Mouse (Mus musculus) testis, postnatal 10 days (tissue): ENCODE measurements around the gene Nelfcd.

ENCODE experiments used
- DNase-seq: peaks from one replicate; pipeline ENCODE4 v3.0.0; 2021; ENCODE audit warnings: low spot score

Nelfcd gene

DNA sequence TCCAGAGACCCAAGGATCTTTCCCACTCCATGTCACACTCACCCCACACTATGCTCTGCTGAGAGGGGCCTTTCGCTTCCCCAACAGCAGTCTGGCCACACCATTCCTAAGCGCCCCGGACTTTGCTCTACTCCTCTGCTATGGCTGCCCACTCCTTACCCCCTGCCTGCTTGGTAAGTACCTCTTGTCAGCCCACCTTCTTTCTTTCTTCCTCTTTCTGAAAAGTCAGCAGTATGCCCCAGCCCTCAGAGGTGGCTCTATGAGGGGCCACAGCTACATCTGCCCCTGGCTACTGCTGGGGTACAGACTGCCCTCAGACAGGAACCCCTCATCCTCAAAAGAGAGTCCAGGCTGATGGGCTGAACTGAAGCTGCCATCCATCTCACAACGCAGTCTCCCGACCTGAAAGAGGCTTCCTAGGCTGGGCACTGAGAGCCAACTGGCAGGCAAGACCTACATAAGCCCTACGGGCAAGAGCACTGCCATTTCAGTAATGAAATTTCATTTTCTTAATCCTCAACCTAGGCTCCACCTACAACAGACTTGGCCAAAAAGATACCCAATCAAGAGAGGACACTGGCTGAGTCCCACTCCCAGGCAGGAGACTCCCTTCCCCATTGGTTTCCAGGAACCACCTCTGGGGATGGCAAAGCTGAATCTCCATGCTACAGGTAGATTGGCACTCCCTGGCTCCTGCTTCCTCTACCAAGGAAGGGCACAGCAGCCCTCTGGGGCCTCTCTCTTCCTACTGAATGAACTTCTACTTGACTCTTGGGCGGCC is 21.5 kb downstream of the Nelfcd start:
- no peak for DNase-seq

DNA sequence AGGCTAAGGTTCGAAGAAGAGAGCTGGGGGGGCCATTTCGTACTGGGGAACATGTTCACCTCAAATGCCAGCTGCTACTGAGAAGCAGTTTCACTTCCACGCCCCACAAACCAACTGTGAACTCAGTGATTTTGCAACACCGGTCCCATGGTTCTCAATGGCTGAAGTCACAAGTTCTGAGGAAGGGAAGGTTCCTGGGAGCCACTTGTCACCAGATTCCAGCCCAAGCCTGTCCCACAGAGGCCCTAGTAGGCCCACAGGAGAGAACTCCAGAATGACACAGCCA is 22.0 kb downstream of the Nelfcd start:
- no peak for DNase-seq

DNA sequence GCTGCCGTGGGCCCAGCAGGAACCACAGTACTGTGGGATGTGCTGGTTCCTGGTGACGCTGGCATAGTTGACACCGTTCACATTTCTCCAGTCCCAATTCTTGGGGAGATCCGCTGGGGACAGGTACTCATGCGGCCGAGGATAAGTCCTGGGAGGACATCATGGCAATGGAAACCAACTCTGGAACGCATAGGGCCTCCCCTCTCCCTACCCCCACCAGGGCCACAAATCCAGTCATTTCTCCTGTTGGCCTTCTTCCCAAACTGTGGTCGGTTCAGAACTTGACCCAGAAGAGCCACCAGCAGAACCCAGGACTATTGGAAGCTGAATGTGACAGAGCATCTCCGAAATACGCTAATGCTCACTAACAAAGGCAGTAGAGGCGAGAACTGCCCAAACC is 22.6 kb downstream of the Nelfcd start:
- DNase-seq = no peak

DNA sequence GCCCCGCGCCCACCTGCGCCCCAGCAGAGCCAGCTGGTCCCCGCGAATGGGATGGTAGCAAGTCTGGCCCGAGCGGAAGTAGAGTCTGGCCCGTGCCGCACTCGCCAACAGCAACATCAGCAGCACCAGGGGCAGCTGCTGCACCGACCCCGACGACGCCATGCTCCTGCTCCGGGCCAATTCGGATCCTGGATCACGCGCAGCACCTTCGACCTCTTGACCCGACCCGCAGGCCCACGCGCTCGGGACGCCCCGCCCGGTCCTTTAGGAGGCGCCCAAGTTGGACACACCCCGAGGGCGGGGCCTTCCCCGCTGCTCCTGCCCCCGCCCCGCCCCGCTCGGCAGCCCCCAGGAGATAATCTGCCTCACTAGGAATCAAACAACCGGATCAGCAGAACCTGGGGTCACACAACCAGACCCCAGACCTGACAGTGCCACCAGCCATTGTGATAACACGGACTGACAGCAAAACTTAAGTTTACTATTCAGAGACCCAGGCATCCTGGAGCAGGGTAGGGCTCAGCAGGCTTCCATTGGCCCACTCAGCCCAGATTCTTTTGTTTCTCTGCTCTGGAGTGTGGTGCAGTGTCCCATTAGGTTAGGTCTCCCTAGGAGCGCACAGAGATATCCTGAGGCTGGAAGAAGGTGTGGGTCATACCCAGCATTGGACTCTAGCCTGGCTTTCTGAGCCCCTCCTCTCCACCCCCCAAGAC is 23.3 kb downstream of the Nelfcd start, which contains the start of gene Ctsz:
Gene Ctsz, minus strand, starts transcription at position 303 of the 713 bp plus-strand sequence.
- peak; percentile 86 for DNase-seq

DNA sequence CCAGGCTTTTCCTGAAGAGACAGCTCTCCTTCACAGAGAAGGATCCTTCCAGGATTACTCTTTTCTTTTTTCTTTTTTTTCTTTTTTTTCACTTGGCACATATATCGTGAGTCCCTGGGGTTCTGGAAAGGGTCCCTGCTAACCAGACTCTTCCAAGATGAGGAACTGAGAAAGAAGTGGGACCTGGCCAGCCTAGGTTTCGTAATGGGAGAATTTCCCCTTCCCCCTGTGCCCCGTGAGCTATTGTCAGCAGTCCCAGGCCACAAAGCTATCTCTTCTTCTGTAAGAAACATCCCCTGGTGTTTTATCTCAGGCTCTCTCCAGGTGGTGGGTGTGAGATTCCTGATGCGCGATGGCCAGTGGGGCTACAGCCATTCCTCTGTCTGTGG is 23.8 kb downstream of the Nelfcd start:
- DNase-seq = no peak

DNA sequence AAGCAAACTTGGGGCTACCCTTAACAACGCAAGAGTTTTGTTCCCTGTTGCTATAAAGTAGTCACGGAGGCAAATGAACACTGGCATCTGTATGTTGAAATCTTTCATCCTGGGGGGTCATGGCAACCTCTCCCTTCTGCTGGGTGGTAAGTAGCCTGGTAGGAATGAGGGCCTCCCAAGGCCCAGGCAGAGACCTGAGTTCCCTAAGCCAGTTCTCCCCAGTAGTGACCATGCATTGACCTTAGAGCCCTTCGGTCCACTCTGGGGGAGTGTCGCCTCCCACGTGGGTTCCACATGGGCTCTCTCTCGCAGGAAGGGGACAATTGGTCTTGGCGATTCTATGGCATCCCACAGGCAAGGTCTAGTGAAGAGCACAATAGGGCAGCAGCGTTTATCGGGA is 24.4 kb downstream of the Nelfcd start:
- no peak for DNase-seq

DNA sequence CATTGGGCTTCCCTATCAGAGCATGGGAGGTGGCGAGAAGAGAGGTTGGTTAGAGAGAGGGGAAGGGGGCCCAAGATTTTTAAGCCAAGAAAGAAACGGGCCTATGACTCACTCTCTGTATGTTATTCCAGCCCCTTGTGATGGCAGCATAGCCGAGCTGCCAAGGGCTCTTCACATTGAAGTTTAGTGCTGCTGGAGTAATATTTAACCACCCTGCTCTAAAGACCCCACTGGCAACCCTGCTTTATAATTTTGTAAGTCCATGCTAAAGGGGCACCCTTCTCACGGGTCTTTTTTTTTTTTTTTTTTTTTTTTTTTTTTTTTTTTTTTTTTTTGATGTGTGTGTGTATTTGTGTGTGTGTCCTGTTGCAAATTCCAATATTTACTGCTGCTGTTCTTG is 26.3 kb downstream of the Nelfcd start:
- DNase-seq = no peak

DNA sequence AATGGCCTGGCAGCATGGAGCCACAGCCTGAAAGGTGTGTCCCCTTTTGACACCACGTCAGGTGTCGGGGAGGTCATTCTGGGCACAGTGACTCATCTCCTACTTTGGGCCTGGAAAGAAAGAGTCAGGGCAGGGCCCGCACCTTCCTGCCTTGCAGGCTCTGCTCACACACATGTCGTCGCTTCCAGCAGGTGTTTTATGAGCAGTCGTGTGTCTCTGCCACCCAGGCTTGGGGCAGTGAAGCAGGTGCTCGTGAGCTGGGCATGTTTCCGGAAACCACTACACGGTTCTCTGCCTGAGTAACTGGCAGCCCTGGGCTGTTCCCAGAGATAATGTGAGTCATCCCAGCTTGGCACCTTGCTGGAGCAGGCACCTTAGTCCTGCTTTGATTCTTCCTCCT is 26.9 kb downstream of the Nelfcd start:
- no peak for DNase-seq

DNA sequence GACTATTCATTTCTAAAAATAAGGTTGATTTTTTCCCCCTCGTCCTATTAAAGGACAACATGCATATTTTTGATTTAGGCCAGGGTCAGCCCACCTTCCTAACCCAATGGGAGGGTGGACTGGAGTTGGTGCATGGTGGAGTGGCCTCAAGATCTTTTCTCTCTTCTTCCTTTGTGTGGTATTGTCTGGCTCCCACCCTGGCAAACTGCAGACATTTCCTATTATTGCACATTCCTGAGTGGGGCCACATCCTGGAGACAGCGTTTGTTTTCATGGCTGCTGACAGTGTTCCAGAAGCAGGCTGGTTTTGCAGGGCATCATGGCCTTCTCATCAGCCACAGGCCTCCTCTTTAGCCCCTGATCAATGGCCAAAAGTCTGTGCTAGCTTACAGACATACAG is 27.4 kb downstream of the Nelfcd start:
- no peak for DNase-seq

DNA sequence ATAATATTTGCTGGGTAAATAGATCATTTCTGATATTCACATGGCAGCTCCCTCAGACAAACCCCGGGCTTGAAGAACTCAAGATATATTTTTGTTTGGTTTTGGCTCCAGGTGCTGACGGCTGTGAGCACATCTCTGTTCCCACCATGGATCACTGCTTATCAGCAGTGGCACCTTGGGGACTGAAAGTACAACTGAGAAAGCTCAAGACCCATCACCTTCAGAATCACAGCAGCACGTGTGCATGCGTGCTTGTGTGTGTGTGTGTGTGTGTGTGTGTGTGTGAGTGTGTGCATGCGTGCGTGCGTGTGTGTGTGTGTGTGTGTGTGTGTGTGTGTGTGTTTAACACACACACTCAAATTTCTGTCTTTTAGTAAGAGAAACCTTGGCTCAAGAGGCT is 28.8 kb downstream of the Nelfcd start:
- DNase-seq = no peak

DNA sequence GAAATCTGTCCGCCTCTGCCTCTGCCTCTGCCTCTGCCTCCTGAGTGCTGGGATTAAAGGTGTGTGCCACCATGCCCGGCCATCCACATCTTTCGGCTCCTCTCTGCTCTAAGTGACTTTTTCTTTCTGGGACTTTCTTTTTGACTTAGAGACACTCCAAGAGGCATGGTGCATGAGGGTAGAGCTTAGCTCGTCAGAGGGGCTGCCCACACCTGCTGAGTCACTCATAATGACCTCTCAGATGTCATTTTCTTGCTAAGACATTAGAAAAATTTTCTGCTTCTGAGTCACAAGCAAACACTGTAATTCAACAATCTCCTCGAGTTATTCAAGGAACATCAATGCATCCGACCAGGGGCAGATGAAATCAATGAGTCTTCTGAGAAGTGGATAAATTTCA is 29.4 kb downstream of the Nelfcd start:
- no peak for DNase-seq

DNA sequence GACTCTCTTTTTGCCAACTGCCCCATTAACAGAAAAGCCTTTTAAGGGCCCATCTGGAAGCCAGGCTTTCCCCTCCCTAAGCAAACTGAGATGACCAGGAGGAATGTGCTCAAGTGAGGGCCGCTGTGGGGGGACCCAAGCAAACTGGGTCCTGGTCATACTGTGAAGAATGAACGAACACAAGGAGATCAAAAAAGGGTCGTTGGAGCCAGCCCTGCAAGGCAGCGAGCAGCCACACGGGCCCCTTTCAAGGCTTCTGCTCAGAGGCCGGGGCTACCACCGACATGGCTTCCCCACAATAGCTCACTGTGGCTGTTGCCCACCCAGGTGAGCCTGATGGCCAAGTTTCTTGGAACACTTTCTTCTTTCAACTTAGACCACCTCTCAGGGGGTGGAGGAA is 30.9 kb downstream of the Nelfcd start:
- DNase-seq = no peak

DNA sequence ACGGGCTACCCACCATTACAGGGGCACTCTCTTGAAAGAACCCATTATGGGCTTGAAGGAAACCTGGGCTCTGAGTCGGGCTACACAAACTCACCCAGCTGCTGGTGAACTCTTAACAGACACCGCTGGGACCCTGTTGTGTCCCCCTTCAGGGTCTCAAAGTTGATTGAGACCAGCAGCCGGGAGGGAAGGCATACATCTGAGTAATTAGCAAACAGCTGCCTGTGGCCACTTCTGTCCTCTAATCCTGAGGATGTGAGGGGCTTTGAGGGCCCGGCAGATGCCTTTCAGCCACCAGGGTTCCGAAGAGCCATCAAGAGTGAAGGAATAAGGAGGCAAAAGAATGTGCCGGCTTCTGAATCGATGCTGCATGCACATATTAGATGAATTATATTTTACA is 31.3 kb downstream of the Nelfcd start:
- no peak for DNase-seq

DNA sequence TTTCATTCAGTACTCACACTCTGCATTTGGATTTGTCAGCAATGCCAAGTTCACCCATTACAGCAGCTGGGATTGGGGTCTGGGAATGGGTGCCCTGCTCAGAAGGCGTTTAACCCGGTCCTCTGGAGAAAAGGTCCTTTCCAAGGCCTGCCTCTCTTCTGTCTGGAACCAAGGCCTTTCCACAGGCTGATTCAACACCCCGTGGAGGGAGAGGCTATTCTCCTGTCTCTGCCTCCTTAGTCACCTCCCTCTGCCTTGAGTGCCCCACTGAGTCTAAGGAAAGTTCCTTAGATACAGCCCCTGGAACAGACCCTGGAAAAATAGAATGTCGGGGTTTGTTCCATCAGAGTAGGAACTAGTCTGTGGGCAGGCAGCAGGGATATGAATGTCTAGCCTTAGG is 32.8 kb downstream of the Nelfcd start:
- DNase-seq = no peak

DNA sequence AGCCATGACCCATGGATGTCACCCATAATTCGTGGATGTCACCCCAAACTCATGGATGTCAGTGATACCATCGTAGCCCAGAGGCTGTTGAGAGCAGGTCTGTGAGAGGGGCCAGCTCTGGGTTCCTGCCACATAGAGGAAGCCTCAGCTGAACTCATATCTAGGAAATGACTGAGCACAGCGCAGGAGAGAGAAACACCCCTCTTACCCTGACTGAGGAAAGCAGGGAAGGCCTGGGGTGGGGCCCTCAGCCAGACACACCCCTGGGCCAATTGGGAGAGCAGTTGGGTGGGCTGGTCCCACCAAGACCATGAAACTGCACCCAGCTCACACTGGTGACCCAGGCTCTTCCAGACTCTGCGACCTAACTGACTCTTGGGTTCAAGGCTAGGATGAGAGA is 34.7 kb downstream of the Nelfcd start, which contains the start of gene Tubb1:
Gene Tubb1, plus strand, starts transcription at position 343 of the 400 bp plus-strand sequence.
- DNase-seq = no peak

DNA sequence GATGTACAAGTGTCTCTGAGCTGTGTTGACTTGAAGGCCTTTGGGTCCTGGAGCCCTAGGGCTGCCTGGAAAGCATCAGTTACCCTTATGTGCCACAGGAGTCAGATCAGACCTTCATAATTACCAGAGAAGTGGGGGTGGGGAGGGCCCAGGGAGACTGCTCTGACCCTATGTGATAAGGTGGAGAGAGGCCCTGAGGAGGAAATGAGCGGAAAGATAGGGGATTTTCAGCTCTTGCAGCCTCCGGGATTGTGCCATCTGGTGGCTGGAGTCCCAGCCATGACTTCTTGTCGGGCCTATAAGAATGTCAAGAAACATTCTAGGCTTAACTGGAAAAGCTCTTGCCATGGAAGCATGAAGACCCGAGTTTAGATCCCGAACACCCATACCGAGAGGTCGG is 38.1 kb downstream of the Nelfcd start:
- DNase-seq = no peak

DNA sequence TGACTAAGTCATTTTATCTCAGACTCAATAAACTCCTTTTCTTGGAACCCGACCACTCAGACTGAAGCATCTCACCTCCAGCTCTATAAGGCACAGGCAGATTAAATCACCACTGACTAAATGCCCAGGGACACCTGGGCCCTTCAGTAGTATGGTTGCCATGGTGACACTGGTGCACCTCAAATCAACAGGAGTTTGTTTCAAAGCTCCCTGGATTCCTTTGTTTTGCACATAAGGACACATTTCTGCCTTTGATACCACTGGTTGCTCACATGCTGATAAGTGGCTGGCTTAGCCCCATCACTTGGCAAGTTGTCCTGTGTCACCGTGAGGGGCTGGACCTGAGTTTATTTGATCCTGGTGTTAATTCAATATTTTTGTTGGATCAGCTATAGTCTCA is 43.8 kb downstream of the Nelfcd start:
- no peak for DNase-seq

DNA sequence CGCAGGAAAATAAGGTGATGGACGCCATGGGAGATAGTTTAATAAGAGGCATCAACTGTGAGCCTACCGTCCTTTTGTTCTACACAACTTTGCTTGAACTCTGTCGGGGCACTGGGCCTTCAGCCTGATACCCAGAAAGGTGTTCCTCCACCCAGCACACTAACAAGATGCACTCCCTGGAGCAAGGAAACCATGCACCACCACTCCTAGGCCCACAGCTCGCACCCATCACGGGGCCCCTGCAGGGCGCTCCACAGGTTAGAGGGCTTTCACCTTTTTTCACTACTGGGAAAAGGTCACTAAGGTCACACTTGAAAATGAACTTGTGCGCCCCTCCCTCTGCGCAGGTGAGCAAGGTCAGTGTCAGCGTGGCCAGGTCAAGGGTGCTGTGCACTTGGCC is 47.8 kb downstream of the Nelfcd start:
- no peak for DNase-seq

DNA sequence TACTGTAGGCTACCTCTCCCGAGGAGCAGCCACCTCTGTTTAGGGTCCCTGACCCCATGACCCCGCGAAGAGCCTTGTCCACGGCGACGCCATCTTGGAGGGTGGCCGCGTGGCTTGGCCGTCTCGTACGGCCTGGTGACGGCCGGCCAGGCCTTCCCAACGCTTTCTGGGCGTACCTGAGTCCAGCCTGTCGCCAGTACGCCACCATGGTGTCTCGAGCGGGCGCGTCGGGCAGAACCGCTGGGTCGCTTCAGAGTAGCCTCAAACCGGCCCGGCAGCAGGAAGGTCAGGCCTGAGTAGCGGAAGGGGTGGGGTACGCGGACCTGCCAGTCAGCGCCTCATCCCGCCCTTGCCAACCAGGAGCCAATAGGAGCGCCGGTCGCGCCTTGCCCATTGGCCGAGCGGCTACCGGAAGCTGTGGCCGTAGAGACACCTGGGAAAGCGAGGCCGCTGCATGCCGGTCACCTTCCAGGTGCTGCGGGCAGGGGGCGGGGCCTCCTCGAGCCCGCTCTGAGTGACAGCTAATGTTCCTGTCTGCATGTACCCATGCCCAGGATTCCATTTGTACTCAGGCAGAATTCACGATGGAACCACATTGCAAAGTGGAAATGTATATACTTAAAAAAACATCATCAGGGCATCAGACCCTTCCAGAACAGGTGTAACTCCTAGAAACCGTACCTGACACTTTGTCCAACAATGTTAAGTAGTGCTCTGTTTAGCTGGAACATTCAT is 48.4 kb downstream of the Nelfcd start, which contains the start of gene Atp5e:
Gene Atp5e, minus strand, starts transcription at position 317 of the 735 bp plus-strand sequence.
- peak; percentile 96 for DNase-seq

DNA sequence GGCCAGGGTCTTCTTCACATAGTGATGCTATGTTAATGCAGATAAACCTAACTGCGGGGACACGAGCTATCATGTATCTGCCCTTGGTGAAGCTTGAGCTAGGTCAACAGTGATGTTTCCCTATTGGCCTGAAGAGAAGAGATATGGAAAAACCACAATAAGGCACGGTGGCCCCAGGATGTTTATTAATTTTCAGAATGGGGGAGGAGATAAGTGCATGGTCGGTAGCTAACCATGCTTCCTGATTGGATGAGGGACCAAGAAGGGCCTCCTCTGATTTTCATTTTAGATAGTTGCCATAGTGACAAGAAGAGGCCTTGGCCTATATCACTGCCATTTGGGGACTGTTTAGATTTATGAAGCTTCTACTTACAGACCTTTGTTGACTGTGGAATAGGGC is 54.7 kb downstream of the Nelfcd start:
- DNase-seq = no peak

DNA sequence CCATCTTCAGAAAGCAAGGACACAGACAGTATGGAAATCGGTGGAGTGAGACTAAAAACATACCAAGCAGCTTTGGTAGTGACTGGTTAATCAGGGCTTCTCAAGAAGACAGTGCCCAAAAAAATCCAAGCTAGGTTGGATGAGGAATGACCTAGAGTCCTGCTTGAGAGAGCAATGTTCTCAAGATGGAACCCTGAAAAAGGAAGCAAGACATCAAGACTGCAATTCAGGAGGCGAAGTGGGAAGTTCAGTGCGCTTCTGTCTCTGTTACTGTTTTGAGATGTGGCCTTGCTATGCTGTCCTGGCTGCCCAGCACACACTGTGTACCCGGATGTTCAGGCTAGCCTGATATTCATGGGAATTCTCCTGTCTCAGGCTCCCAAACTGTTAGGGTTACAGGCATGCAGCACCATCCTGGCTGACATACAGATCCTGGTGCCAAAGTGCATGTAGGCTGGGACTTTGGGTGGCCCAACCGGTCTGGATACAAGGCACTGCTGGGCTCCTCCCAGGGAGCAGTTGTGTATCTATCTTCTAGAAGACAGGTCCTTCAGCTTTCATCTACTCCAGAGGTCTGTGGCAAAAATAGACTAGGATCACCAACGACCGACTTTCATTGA is 55.3 kb downstream of the Nelfcd start:
- no peak for DNase-seq

DNA sequence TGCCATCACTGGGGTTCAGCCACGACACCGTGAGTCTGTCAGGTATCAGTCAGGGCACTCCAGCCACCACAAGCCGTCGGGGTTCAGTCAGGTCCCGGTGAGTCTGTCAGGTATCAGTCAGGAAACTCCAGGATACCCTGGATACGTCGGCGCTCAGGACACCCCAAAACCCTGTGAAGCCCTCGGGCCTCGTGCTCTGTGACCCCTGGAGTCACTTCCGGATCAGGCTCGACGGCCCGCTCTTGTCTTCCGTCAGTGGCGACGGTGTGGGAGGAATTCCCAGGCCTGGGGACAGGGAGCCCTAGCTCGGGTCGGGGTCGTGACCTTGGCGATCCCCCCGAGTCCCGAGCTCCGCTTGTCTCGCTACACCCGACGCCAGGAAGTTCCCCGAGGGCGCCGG is 56.8 kb downstream of the Nelfcd start:
- DNase-seq = no peak
